Mouse (Mus musculus): ENCODE measurements around the gene Plac1.

Gene Plac1

DNA sequence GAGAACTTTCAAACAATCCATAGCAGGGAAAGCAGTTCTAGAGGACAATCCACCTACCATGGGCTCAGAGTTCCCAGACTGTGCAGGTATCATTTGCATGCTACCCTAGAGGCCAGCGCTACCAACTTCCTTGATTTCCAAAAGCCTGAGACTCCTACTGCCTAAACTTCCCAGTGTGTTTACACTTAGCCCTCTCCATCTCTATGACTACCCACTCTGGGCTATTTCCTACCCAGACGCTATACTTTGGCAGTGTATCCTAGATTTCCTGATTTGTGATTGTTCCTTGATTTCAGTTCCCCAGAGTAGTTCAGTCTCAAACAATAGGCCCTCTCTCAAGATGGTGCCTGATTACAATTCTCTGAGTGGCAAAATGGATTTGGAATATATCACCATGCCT lies 132.8 kb downstream of the Plac1 start:
- no peak for DNase-seq (ENCODE audit: low read depth, low spot score)

DNA sequence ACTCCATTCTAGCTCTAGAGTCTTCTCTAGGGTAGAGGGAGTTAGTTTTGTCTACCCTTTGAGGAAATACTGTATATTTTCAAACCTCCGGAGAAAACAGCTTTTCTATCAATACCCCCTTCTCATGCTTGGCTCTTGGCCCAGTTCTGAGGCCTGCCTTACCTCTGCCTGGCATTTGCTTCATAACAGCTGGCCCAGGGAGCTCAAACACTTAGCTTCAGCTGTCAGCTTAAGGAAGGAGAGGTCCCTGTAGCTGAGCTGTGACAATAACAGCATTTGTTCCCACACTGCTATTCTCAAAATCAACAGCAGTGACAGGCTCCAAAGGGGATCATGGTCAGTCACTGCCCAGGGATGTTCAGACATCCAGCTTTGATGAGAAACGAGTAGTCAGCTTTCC lies 138.7 kb downstream of the Plac1 start:
- DNase-seq (ENCODE audit: low read depth, low spot score): no peak

DNA sequence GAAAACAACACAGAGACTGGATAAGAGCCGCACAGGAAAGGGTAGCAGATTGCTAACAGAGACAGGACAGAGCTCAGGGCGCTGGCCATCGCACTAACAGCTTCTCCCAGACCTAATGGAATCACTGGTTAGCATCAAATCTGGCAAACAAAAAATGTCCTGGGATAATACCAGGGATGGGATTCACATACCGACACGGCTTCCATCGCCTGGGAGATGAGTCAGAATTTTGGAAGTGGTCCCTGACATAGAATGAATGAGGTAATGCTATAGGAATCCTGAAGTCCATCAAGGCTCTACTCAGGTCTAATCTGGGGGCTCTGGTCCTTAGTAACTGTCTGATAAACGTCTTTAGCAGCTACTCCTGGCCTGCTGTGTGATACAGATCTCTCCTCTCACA lies 140.0 kb downstream of the Plac1 start:
- no peak for DNase-seq (ENCODE audit: low read depth, low spot score)

DNA sequence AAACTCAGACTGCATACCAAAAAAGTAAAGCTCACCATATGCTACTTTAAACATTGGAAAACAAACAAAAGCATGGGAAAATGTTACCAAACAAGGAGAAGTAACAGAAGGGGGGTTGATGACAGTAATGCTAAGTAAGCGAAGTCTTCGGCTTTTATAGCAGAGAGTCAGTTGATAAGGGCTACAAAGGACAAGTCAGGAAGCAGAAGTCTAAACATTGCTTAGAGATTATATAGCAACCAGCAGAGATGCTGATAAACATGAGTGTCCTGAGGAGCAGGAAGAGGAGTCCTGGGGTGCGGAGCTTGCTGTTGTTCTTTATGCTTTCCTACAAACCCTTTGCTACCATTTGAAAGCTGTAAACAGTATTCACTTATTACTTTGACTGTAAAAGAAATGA lies 140.6 kb downstream of the Plac1 start:
- DNase-seq (ENCODE audit: low read depth, low spot score): no peak

DNA sequence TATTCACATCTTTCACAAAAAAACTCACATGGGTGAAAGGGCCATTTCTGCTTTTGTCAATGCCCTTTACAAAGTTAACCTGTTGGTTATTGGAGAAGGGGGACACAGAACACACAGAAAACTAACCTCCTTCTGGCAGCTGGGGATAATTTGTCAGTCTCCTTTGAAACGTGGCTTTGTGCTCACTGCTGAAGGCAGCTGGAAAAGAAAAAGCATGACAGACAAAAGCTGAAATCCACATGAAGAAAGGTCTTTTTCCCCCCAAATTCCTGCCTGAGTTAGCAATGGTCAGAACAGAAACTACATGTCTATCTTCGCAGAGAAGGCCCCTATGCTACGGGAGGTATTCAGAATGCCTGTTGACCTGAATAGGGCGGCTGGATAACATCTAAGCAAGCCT lies 141.6 kb downstream of the Plac1 start:
- no peak for DNase-seq (ENCODE audit: low read depth, low spot score)

DNA sequence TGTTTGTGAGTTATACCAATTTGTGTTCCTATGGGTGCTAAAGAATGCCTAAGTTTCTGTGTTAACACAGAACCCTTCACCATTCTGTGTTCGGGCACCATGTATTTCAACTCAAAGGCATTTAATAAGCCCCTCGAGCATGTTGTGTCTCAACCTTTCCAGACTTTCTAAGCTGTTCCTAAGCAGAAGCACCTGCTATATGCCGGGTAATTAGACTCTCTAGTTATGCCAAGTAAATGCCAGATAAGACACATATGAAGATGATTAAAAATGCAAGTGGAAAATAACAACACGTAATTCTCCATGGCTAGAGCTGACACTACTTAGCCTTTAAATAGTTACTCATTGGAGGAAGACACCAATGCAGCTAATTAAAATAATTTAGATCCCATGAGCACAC lies 142.1 kb downstream of the Plac1 start:
- DNase-seq (ENCODE audit: low read depth, low spot score): no peak

DNA sequence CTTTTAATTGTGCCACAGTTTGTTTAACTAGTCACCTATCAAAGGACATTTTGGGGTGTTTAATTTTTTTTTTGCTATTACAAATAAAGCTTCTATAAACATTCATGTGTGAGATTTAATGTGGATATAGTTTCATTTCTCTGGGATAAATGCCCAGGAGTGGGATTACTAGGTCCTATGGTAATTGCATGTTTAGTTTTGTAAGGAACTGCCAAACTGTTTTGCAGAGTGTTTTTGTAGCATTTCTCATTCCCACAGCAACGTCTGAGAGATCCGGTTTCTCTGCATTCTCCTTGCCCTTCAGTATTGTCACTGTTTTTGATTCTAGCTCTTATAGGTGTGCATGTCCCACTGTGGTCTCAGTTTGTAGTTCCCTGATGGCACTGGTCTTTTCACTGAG lies 146.5 kb downstream of the Plac1 start:
- no peak for DNase-seq (ENCODE audit: low read depth, low spot score)

DNA sequence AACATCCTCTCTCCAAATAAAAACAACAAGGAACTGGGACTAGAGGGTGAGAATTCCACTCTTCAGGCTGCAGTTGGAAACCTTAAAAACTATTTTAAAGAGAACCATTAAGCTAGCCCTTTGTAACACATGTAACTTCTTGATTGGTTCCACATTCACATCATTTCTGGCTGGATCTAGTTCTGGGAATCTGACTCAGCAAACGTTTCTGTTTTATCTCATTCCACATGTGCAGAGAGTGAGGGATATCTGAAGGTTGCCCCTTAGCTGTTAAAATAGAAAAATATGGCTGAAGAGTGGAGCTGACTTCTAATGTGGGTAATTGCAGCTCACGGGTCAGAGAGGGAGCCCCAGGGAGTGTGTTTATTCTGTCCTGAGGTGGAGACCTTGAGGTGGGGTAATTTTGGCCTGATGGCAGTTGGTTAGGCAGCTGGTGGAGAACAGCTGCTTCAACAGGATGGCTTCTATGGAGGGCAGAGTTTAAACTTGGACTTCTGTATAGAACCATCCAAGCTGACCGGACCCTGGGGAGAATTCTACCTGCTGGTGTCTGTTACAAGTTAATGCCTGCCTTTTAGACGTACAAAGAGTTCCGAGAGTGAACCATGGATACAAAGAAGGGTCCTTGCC lies 151.1 kb downstream of the Plac1 start:
- DNase-seq (ENCODE audit: low read depth, low spot score): no peak

DNA sequence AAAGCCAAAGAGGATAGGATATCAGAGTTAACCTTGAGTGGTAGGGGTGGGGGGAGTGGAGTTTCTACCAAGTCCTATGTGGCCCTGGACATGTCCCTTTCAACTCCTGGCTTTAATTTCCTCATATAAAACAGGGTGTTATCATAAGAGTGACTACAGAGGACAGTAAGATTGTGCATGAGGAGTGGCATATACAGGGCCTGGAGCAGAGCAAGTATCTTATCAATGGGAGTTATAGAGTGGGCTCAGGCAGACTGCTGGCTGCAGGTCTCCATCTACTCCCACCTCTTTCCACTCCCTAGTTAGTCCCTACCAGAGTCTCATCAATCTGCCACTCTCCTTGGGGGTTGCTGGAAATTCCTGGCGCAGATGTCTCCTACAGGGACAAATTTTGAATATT lies 152.7 kb downstream of the Plac1 start:
- no peak for DNase-seq (ENCODE audit: low read depth, low spot score)

DNA sequence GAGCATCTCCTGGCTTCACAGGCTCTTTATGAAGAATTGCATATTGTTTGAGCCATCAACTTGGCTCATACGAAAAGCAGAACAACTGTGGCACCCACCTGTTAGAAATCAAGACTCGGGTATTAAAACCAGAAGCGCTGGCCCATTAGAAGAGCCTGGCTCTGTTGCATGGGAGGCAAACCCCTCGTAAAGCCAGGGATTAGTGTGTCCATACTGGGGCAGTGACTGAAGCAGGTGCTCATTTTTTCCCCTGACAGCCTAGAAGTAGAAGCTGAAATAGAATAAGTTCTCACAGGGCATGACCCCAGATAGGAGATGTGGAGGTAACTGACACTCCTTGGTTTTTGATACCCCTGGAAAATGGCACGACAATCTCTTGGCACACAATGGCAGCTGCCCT lies 154.4 kb downstream of the Plac1 start:
- DNase-seq (ENCODE audit: low read depth, low spot score): no peak

DNA sequence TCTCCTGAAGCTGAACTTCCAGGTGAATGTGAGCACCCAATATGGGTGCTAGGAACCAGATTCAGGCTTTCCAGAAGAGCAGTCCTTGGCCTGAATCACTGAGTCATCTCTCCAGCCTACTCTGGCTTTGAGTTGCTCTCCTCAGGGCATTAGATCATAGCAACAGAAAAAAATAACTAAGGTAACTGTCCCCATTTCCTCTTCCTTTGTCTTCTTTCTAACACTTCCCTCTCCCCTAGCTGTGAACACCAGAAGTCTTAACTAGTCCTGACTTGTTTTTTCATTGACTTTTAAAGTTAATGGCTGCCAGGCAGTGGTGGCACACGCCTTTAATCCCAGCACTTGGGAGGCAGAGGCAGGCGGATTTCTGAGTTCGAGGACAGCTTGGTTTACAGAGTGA lies 175.5 kb downstream of the Plac1 start:
- no peak for DNase-seq (ENCODE audit: low read depth, low spot score)

DNA sequence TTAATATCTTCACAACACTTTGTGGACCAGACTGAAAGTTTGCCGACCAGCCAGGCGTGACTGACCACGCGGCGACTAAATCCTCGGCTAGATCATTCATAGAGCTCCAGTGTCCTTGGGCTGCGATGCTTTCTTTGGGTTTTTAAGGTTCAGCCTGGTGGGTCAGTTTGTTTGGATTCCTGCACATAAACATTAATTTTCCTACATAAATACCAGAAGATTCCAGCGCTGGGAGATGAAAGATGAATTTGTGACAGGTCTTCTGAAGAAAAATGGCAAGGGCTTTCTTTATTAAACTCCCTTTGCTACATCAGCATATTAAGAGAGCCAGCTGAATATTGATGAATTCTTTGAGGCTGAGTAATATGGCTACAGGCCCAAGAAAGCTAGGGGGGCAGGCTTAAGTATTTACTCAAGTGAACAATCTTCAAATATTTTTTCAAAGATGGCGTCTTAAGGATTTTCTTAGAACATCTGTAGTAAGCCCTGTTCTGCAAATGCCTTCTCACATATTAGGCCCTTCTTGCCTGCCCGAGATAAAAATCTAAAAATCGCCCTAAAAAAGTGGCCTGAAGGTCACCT lies 180.4 kb downstream of the Plac1 start:
- no peak for DNase-seq (ENCODE audit: low read depth, low spot score)

DNA sequence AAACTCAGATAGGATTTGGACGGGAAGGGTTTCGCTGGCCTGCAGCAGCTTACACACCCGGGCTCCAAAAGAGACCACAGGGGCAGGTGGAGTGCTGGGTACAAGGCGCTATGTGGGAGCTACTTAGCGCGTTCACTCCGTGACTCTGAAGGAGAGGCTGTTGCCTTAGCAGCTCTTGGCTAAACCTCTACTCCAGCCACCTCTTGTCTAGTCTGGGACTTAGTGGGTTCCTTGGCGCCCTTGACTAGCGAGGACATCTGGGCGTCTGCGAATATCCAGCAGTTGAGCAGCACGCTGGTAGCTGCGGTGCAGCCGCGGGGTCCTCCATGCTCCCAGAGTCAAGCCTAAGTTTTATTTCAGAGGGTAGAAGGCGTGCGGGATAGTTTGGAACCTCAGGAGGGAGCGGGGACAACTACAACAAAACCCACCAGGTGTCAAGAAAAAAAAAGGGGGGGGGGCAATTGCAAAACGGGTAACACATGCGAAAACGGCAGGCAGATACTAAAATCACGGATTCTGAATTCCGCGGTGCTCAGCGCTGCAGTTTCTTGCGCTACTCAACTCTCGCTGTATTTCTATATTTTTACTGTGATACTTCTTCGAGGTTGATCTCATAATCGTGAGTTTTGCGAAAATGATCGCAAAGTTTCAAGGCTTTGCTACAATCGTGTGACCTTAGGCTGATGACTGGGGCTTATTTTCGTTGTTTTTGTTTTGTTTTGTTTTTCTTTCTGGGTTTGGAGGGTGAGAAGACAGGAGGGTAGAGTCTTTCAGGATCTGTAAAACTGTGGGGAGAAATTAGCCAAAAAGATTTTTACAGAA lies 181.2 kb downstream of the Plac1 start:
- no peak for DNase-seq (ENCODE audit: low read depth, low spot score)

DNA sequence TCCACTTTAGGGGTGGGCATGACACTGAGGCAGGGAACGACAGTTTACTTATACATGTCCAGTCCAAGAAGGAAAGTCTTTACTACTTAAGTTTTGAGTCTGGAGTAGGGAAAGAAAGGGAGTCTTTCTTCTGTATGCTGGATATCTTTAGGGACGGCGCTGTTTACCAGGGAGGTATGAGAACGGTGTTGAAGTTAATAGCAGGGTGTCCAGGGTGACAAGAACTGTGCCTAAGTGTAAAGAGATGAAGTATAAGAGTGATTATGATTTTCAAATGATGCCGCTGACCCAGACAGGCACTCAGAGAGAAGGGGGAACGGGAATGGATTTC lies 182.2 kb downstream of the Plac1 start:
- DNase-seq (ENCODE audit: low read depth, low spot score): no peak

DNA sequence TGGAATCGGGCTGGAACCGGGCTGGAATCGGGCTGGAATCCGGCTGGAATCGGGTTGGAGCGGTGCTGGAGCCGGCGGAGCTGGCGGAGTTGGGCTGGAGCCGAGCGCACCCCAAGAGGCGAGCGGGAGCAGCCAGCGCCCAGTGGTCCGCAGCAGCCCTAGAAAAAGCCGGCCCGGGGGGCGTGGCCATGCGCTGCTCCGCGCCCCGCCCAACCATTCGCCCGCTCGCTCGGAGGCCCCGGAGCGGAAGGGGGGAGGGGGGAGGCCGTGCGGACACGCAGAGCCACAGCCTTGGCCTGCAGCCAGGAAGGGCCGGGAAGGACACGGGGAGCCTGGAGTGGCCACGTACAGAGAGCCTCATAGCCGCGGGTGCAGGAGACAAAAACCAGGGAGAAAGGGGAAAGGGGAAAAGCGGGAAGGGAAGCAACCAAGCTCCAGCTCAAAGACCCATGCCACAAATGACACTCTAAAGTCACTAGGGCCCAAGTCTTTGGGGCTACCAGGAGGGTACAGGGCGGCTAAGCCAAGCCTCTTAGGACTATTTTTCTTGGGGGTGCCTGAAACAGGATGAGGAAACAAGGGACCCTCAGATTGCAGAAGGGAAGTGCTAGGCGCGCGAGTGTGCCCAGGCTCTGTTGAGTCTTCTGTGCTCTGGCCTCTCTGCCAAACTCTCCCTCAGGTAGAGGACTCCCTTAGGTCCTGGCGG lies 182.7 kb downstream of the Plac1 start:
- DNase-seq (ENCODE audit: low read depth, low spot score): peak; percentile 74

DNA sequence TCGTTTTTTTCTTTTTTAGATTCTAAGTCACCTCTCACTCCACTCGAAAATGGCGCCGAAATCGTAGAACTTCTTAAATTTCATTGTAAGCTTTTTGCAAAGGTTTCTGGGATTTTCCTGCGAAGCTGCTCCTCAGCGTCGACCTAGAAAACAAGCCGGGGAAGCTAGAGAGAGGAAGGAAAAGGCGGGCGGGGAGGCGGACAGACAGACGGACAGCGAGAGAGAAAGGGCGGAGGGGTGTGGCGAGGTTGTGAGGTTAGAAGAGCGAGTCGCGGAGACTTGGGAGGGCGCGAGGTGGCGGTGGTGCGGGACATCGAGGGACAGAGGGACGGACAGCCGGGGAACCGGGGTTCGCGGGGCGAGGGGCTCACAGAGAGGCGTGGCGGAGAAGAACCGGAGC lies 183.3 kb downstream of the Plac1 start:
- DNase-seq (ENCODE audit: low read depth, low spot score): peak; percentile 33

DNA sequence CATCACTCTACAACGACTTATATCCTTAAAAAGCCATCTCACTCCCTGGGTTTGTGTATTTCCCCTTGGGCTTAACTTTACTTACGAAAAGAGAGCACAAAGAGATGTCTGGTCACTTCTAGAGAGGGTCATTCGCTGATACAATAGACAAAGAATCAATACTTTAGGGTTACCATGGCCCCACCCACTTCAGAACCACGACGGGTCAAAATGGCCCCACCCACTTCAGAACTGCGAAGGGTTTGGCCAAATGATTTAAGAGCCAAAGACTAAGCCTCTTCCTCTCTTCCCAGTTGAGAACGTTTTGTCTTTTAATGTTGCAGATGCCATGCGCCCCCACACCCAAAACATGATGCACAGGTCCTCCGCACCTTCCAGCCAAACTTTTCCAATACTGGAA lies 184.1 kb downstream of the Plac1 start:
- DNase-seq (ENCODE audit: low read depth, low spot score): no peak

DNA sequence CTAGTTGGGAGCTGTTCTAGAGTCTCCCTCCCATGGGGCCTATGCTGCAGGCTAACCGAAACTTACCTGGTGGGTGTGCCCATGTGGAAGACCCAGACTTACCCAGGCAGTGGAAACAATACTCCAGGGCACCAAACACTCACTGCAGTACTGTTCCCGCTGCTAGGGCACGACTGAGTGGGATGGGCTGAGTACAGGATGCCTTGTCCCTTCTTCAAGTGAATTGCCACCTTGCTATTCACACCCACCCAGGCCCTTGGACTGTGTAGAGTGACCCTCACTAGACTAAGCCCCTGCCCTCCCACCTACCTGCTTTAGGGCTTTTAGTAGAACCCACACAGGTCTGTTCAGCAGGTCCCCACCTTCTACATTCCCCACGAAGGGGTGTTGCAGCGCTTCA lies 186.0 kb downstream of the Plac1 start:
- DNase-seq (ENCODE audit: low read depth, low spot score): no peak

DNA sequence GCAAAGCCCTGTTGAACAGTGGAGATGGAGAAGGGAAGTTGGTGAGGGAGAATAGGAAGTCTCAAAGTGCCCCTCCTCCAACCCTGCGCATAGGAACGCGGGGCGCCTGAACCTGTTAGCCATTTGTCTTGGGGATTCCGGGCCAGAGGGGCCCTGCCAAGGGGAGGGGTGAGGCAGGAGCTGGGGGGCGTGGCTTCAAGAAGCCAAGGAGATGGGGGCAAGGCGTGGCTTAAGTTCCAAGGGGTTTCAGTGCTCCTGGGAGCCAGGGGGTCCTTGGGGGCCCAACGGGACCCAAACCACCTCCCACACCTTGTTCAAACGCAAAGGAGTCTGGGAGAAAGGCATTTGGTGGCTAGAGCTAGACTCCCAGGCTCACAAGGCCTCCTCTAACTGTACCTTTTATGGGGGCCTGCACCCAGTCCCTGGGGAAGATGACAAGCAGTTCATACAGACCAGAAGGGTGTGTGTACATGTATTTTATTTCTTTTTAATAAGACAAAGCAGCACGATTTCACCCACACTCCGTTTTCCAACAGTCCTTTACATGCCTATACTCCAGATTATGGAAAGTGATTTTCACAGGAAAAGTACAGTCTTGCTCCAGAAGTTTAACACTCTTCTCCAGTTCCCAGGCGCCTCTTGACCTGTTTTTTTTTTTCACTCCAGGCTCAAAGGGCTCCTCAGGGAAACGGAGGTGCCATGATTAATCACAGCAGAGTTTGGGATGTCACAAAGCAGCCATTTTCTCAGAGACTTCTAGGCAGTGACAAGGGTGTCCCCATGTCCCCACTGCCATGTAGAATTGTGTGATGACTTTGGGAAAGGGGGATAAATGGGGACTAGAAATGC lies 187.0 kb downstream of the Plac1 start:
- DNase-seq (ENCODE audit: low read depth, low spot score): no peak

DNA sequence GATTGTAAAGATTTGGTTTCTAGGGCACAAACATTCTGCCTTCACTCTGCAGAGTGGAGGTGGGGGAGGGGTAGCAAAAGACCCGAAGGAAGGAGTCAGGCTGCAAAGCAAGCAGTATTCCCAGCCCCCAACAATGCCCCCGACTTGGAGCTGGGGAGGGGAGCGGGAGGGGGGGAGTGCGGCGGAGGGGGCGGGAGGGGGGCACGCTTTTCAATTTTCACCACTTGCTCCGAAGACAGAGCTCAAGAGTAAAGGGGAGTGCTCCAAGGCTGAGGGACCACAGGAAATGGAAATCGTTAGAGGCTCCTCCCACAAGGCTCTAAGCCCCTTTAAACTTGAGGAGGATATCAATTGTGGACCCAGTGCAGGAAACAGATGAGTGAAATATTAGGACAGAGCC lies 189.6 kb downstream of the Plac1 start:
- DNase-seq (ENCODE audit: low read depth, low spot score): no peak

DNA sequence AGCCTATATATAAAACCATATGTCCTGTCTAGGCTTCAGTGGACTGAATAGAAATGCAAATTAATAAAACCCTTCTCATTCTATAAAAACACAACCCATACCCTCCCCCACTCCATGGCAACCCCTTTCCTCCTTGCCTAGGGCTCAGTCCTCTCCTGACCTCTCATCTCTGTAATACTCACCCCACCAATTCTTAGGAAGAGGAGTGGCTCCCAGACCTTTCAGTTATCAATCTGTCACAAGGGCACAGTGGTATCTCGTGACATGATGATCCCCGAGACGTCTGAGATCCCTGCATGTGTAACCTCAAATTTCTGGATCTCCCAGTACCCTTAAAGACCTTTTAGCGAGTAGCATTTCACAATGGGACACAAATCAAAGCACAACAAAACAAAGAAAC lies 190.7 kb downstream of the Plac1 start:
- DNase-seq (ENCODE audit: low read depth, low spot score): no peak

DNA sequence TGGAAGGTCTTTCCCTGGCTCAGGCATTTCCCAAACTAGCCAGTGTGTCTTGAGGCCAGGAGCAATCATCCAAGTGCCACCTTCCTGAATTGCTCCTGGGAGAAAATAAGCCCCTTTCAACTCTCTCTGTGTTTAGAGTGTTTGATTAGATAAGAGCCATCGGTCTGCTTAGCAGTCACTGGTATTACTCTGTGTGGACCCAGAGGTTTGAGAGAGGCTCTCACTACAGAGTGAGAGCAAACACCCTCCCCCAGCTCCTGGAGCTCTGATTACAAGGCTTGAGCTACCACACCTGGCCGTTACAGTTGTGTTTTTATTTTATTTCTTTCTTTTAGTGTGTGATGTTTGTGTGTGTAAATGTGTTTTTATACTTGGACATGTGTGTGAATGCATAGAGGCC lies 193.0 kb downstream of the Plac1 start:
- no peak for DNase-seq (ENCODE audit: low read depth, low spot score)
